Mouse (Mus musculus) ovary, adult 18-20 months (tissue): ENCODE measurements at regions not wholly inside any gene's neighbourhood (a gene's known extent, or its start where the extent isn't known, plus 50 kb on each side); places are given as distances from the start of the nearest gene placed in this dataset.

Experiments
- DNase-seq: peaks from one replicate; pipeline ENCODE4 v3.0.0; 2022; ENCODE audit warnings: low spot score, mixed read lengths

- DNase-seq, result no peak
Observed at GRCm38 (mm10) chr19:53476768-53477547, 52.0 kb upstream of the Dusp5 start.

- DNase-seq, result no peak
Observed at GRCm38 (mm10) chr19:53469256-53469655, 59.7 kb upstream of the Dusp5 start.

GRCm38 (mm10) chr19:53464681-53465080 is 64.2 kb upstream of the Dusp5 start:
- DNase-seq, result no peak

- DNase-seq, result no peak
Observed at GRCm38 (mm10) chr19:53464135-53464534, 64.8 kb upstream of the Dusp5 start.

GRCm38 (mm10) chr19:53461025-53462015 is 67.6 kb upstream of the Dusp5 start:
- DNase-seq, result no peak

GRCm38 (mm10) chr19:53460312-53461024 is 68.4 kb upstream of the Dusp5 start:
- DNase-seq, result no peak

GRCm38 (mm10) chr19:53459407-53459788 is 69.0 kb upstream of the Smndc1 start:
- DNase-seq, result no peak

GRCm38 (mm10) chr19:53458770-53459406 is 68.5 kb upstream of the Smndc1 start:
- DNase-seq, result no peak

- DNase-seq, result no peak
Observed at GRCm38 (mm10) chr19:53456681-53457080, 66.3 kb upstream of the Smndc1 start.

- no peak for DNase-seq
Observed at GRCm38 (mm10) chr19:53454571-53454970, 64.2 kb upstream of the Smndc1 start.

- DNase-seq, result no peak
Observed at GRCm38 (mm10) chr19:53454059-53454458, 63.7 kb upstream of the Smndc1 start.

GRCm38 (mm10) chr19:53453317-53453947 is 63.1 kb upstream of the Smndc1 start:
- no peak for DNase-seq

GRCm38 (mm10) chr19:53452360-53452759 is 62.0 kb upstream of the Smndc1 start:
- DNase-seq, result no peak

- DNase-seq, result no peak
Observed at GRCm38 (mm10) chr19:53451388-53451922, 61.1 kb upstream of the Smndc1 start.

- no peak for DNase-seq
Observed at GRCm38 (mm10) chr19:53450624-53451387, 60.4 kb upstream of the Smndc1 start.

- DNase-seq, result no peak
Observed at GRCm38 (mm10) chr19:53449137-53449783, 58.9 kb upstream of the Smndc1 start.

GRCm38 (mm10) chr19:53448206-53448605 is 57.8 kb upstream of the Smndc1 start:
- no peak for DNase-seq

GRCm38 (mm10) chr19:53447754-53448153 is 57.4 kb upstream of the Smndc1 start:
- DNase-seq, result no peak

GRCm38 (mm10) chr19:53446216-53446615 is 55.8 kb upstream of the Smndc1 start:
- DNase-seq, result no peak

GRCm38 (mm10) chr19:53444646-53445045 is 54.3 kb upstream of the Smndc1 start:
- DNase-seq, result no peak
